Mouse (Mus musculus): ENCODE results near the gene Akap10. TPM values are rescaled to one million over a fixed set of nuclear protein-coding genes. Genes with fewer than 3 reads are reported as not detected.

Gene Akap10
- total RNA-seq, 2 experiments from 2014 or later = 13.9 to 15.1 TPM

Other genes with a start within 250 kb of the Akap10 start
- gene Fam83g, start 246.2 kb downstream of the Akap10 start, total RNA-seq (2021) = under 1 TPM; 0.25 to 0.33 TPM
- not detected for gene Slc5a10, start 209.4 kb downstream of the Akap10 start, total RNA-seq (2021)
- 1 to 10 TPM; 7.1 to 7.8 TPM for gene Prpsap2, start 168.2 kb downstream of the Akap10 start, total RNA-seq (2021)
- gene Ulk2, start 75.2 kb downstream of the Akap10 start, total RNA-seq (2021) = 10 to 100 TPM; 45.9 to 50.7 TPM
- gene Specc1, start 26.5 kb upstream of the Akap10 start, total RNA-seq (2021) = 1 to 10 TPM; 4.7 to 6.1 TPM